ENCODE assay signal across 27 mouse cellular contexts in the genomic region with DNA sequence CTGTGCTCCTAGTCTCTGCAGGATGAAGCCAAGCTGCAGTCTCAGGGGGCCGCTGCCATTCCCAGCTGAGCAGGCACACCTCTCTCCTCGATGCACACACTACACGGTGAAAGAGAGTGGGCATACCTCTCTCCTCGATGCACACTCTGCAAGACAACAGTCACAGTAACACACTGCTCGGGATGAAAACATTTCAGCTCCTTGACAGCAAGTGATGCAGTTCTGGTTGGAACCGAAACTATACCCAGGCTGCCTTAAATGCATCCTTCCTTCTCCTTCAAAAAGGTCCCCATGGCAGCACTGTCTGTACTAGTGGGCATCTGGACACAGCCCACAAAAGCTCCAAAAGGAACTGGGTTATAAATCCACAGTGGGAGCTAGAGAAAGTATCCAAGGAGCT. TPM values are rescaled to one million over a fixed set of nuclear protein-coding genes. Genes with fewer than 3 reads are reported as not detected.
A peak's percentile ranks its signal among the peaks of the same experiment; 100 is the strongest.
DNase-seq lines count a peak whose midpoint lies in the region; ATAC-seq and TF ChIP-seq lines count a peak whose summit lies in the region.
"Had no signal": no experiment of that assay in that cellular context is flagged by ENCODE, and none has a peak within 500 bp of the region (broad histone marks: within the 10 kb centered on the region; RNA-seq: fewer than 3 reads in every experiment).

No protein-coding gene starts in this region.

- no peaks in the 10 kb centered on the region for H3K79me2 ChIP-seq in CH12.LX (replicated peaks; ENCODE audit: control insufficient read depth, extremely low read depth, insufficient read depth, poor library complexity, severe bottlenecking)

- no peak overlapping the region for H3K9ac ChIP-seq in midbrain, embryonic 11.5 days (ENCODE audit: low read length)
- H3K9ac ChIP-seq in CH12.LX (ENCODE audit: insufficient read depth, low read depth) = no peak overlapping the region
- H3K9ac ChIP-seq in neural tube, embryonic 15.5 days (replicated peaks) = no peak overlapping the region
- H3K9ac ChIP-seq: embryonic facial prominence, embryonic 12.5 days; embryonic facial prominence, embryonic 15.5 days; forebrain, postnatal 0 days; heart, embryonic 12.5 days; heart, embryonic 15.5 days; hindbrain, embryonic 12.5 days had no signal

- H3K27me3 ChIP-seq in midbrain, embryonic 11.5 days (ENCODE audit: control insufficient read depth, insufficient read depth, low read length) = no peaks in the 10 kb centered on the region
- H3K27me3 ChIP-seq in midbrain, embryonic 10.5 days (ENCODE audit: low read depth, poor library complexity, severe bottlenecking) = no peaks in the 10 kb centered on the region
- H3K27me3 ChIP-seq in CH12.LX (replicated peaks) = no peaks in the 10 kb centered on the region
- H3K27me3 ChIP-seq in neural tube, embryonic 15.5 days (replicated peaks) = no peaks in the 10 kb centered on the region
- H3K27me3 ChIP-seq: embryonic facial prominence, embryonic 12.5 days; embryonic facial prominence, embryonic 15.5 days; heart, embryonic 15.5 days; hindbrain, embryonic 12.5 days; Patski had no signal

- no peak overlapping the region for H3K27ac ChIP-seq in midbrain, embryonic 11.5 days (ENCODE audit: low read depth, low read length)
- no peak overlapping the region for H3K27ac ChIP-seq in midbrain, embryonic 10.5 days (replicated peaks)
- no peak overlapping the region for H3K27ac ChIP-seq in CH12.LX (ENCODE audit: insufficient read depth, low read depth)
- 0 out of 2 replicates have a peak overlapping the region, but pooled peaks have one; percentile 37 for H3K27ac ChIP-seq in neural tube, embryonic 15.5 days (replicated peaks)
- H3K27ac ChIP-seq: embryonic facial prominence, embryonic 12.5 days; embryonic facial prominence, embryonic 15.5 days; gastrocnemius, adult 2 months; heart, embryonic 15.5 days; hindbrain, embryonic 12.5 days had no signal

- TF ChIP-seq CTCF in CH12.LX (conservative IDR thresholded peaks at IDR 0.05 in 1 of 2, IDR thresholded peaks at IDR 0.05 in 1 of 2; ENCODE audit: low read depth in 2 of 2, low read length in 2 of 2) = no peak

- H3K9me3 ChIP-seq in midbrain, embryonic 11.5 days (ENCODE audit: control insufficient read depth, low read length) = no peaks in the 10 kb centered on the region
- H3K9me3 ChIP-seq in midbrain, embryonic 10.5 days (replicated peaks) = no peaks in the 10 kb centered on the region
- H3K9me3 ChIP-seq in CH12.LX (replicated peaks; ENCODE audit: low read length) = no peaks in the 10 kb centered on the region
- H3K9me3 ChIP-seq in neural tube, embryonic 15.5 days (replicated peaks) = no peaks in the 10 kb centered on the region
- H3K9me3 ChIP-seq: embryonic facial prominence, embryonic 12.5 days; embryonic facial prominence, embryonic 15.5 days; heart, embryonic 15.5 days; hindbrain, embryonic 12.5 days had no signal

- no peak for TF ChIP-seq EP300 in CH12.LX (IDR thresholded peaks at IDR 0.05; ENCODE audit: low read length)

- in situ Hi-C loops in CH12.LX (cut with MboI; ENCODE audit: low pct_ligation_motif_present, low pct_unique_long_range_greater_than_20kb, low sequenced_read_pairs) = no loop called here

- H3K4me1 ChIP-seq in midbrain, embryonic 11.5 days (ENCODE audit: control insufficient read depth, insufficient read depth, low read length) = no peaks in the 10 kb centered on the region
- H3K4me1 ChIP-seq in midbrain, embryonic 10.5 days = no peaks in the 10 kb centered on the region
- peaks cover 4 to 20% of the 10 kb centered on the region in 2 experiments; a peak in 3 of 4 replicates for H3K4me1 ChIP-seq in CH12.LX (ENCODE audit: control insufficient read depth in 1 of 2, insufficient read depth in 2 of 2)
- no peaks in the 10 kb centered on the region for H3K4me1 ChIP-seq in neural tube, embryonic 15.5 days
- H3K4me1 ChIP-seq: embryonic facial prominence, embryonic 12.5 days; embryonic facial prominence, embryonic 15.5 days; heart, embryonic 12.5 days; heart, embryonic 15.5 days; hindbrain, embryonic 12.5 days had no signal

- intact Hi-C loops in heart, postnatal 25 days (cut with DNase I) = no loop called here

- no peak overlapping the region for H3K4me2 ChIP-seq in midbrain, embryonic 11.5 days
- peak overlapping the region; percentile 23; the same call in 1 of the 2 replicates for H3K4me2 ChIP-seq in CH12.LX (ENCODE audit: insufficient read depth, low read depth, poor library complexity, severe bottlenecking)
- H3K4me2 ChIP-seq in neural tube, embryonic 15.5 days = no peak overlapping the region
- H3K4me2 ChIP-seq: embryonic facial prominence, embryonic 12.5 days; embryonic facial prominence, embryonic 15.5 days; heart, embryonic 12.5 days; heart, embryonic 15.5 days; hindbrain, embryonic 12.5 days had no signal

- 78% methylated on average over 6 of the region's 6 CpGs for WGBS in midbrain, embryonic 11.5 days
- 81% methylated on average over 6 of the region's 6 CpGs for WGBS in midbrain, embryonic 10.5 days
- 56% methylated on average over 6 of the region's 6 CpGs for WGBS in neural tube, embryonic 15.5 days

- no peak for TF ChIP-seq POLR2A in CH12.LX (IDR thresholded peaks at IDR 0.05; ENCODE audit: low read depth, low read length)

- H3K36me3 ChIP-seq in midbrain, embryonic 11.5 days (ENCODE audit: control insufficient read depth, insufficient read depth, low read length) = no peaks in the 10 kb centered on the region
- H3K36me3 ChIP-seq in midbrain, embryonic 10.5 days = no peaks in the 10 kb centered on the region
- H3K36me3 ChIP-seq in CH12.LX (replicated peaks in 1 of 2; ENCODE audit: control insufficient read depth in 1 of 2, insufficient read depth in 1 of 2, low read length in 1 of 2) = no peaks in the 10 kb centered on the region
- H3K36me3 ChIP-seq in neural tube, embryonic 15.5 days = no peaks in the 10 kb centered on the region
- H3K36me3 ChIP-seq: embryonic facial prominence, embryonic 12.5 days; embryonic facial prominence, embryonic 15.5 days; G1E; heart, embryonic 12.5 days; heart, embryonic 15.5 days; hindbrain, embryonic 12.5 days had no signal

- no peak for ATAC-seq in midbrain, embryonic 11.5 days (ENCODE audit: low FRiP score)
- peak; percentile 66; the same call in 1 of the 2 replicates for ATAC-seq in neural tube, embryonic 15.5 days (ENCODE audit: low FRiP score)
- ATAC-seq: forebrain, embryonic 14.5 days; forebrain, postnatal 0 days; Patski had no signal

- dilution Hi-C loops in CH12.LX (cut with MboI; ENCODE audit: extremely low pct_ligation_motif_present, extremely low pct_unique_long_range_greater_than_20kb, low sequenced_read_pairs) = no loop called here

- peak; percentile 43 for DNase-seq in heart, adult 11 months
- no peak for DNase-seq in heart, postnatal 25 days (ENCODE audit: low spot score)
- DNase-seq in midbrain, embryonic 11.5 days (ENCODE audit: low spot score, missing footprints) = peak; percentile 75
- DNase-seq in midbrain, embryonic 10.5 days (ENCODE audit: low spot score) = no peak
- DNase-seq in CH12.LX (ENCODE audit: extremely low read depth) = no peak
- DNase-seq in ovary, postnatal 36 days (ENCODE audit: low spot score) = no peak
- DNase-seq: adrenal gland, postnatal 10 days; adrenal gland, postnatal 36 days; cerebellum, adult 11 months; cerebellum, adult 2 months; cerebellum, adult 9-11 months; cerebellum, postnatal 25 days; forebrain, postnatal 0 days; gastrocnemius, adult 2 months; gastrocnemius, postnatal 14 days; heart, adult 18-20 months; heart, postnatal 10 days; heart, postnatal 4 days had no signal

- TF ChIP-seq RAD21 in CH12.LX (IDR thresholded peaks at IDR 0.05; ENCODE audit: low read depth, low read length) = no peak

- no peak overlapping the region for H3K4me3 ChIP-seq in midbrain, embryonic 11.5 days (ENCODE audit: low read depth, low read length)
- no peak overlapping the region for H3K4me3 ChIP-seq in midbrain, embryonic 10.5 days
- no peak overlapping the region for H3K4me3 ChIP-seq in CH12.LX (replicated peaks in 1 of 3; ENCODE audit: low read depth in 2 of 3, low read length in 2 of 3, poor library complexity in 1 of 3)
- H3K4me3 ChIP-seq in neural tube, embryonic 15.5 days (replicated peaks) = no peak overlapping the region
- H3K4me3 ChIP-seq: embryonic facial prominence, embryonic 12.5 days; embryonic facial prominence, embryonic 15.5 days; gastrocnemius, adult 2 months; heart, embryonic 12.5 days; heart, embryonic 15.5 days; hindbrain, embryonic 12.5 days had no signal

TF ChIP-seq in CH12.LX, 34 proteins besides CTCF, POLR2A, EP300 and RAD21:
- TF ChIP-seq MAX (IDR thresholded peaks at IDR 0.05; ENCODE audit: low read length) (no peak), CHD1 (IDR thresholded peaks at IDR 0.05; ENCODE audit: low read depth, low read length) (no peak), SMC3 (IDR thresholded peaks at IDR 0.05; ENCODE audit: low read depth, low read length) (no peak), SIN3A (IDR thresholded peaks at IDR 0.05; ENCODE audit: low read length) (no peak), GABPA (IDR thresholded peaks at IDR 0.05; ENCODE audit: insufficient replicate concordance, low read depth, low read length) (no peak), BHLHE40 (IDR thresholded peaks at IDR 0.05; ENCODE audit: low read depth, low read length) (no peak), E2F4 (IDR thresholded peaks at IDR 0.05; ENCODE audit: insufficient replicate concordance, low read depth, low read length) (no peak), TBP (conservative IDR thresholded peaks at IDR 0.05; ENCODE audit: low read depth, low read length) (no peak), ZNF384 (IDR thresholded peaks at IDR 0.05; ENCODE audit: low read depth, low read length) (no peak), MAZ (IDR thresholded peaks at IDR 0.05; ENCODE audit: low read depth, low read length) (no peak), JUN (IDR thresholded peaks at IDR 0.05; ENCODE audit: insufficient read depth, low read depth, low read length) (no peak), USF1 (IDR thresholded peaks at IDR 0.05; ENCODE audit: low read depth, low read length) (no peak), IRF4 (IDR thresholded peaks at IDR 0.05; ENCODE audit: low read depth, low read length) (no peak), CHD2 (IDR thresholded peaks at IDR 0.05; ENCODE audit: low read length) (no peak)

RNA-seq across cellular contexts. Expression of a gene that starts 28.6 kb away (rescaled TPM):
- total RNA-seq in heart, postnatal 25 days (2021) = 100 to 1,000 TPM; 115 to 121 TPM
- 148 and 160 TPM in 2 replicates for polyA plus RNA-seq in midbrain, embryonic 11.5 days (2014; fragmentation: Nextera tagmentation; extraction: Ambion mirVana)
- polyA plus RNA-seq in midbrain, embryonic 10.5 days (2016; fragmentation: Nextera tagmentation; extraction: Ambion mirVana) = 123 and 133 TPM in 2 replicates
- total RNA-seq in CH12.LX (2012; rRNA removed) = 33.2 and 36.8 TPM in 2 replicates
- 35.8 and 38.2 TPM in 2 replicates for total RNA-seq in CH12.LX (2014; rRNA removed)
- polyA plus RNA-seq in CH12.LX (2012; ENCODE audit: insufficient read length, low read depth) = 32.6 and 37.2 TPM in 2 replicates
- polyA plus RNA-seq in neural tube, embryonic 15.5 days (2015; fragmentation: Nextera tagmentation; extraction: Ambion mirVana) = 111 and 118 TPM in 2 replicates

Comparison
In these comparisons a context has a peak if more than half of its experiments do, and no peak if none do; other contexts are left out.
1. DNase-seq: peak in heart, adult 11 months (single experiment) and midbrain, embryonic 11.5 days (single experiment); none in heart, postnatal 25 days (single experiment), midbrain, embryonic 10.5 days (single experiment), CH12.LX (single experiment) and ovary, postnatal 36 days (single experiment).